Mouse (Mus musculus) thymus, adult 18-20 months (tissue): ENCODE data around the gene Ten1.

ENCODE experiments used
- DNase-seq, 2 experiments: peaks; one replicate each; pipeline ENCODE4 v3.0.0; 2022; ENCODE audit warnings: mixed read lengths in 2 of 2

The Ten1 gene

GRCm38 (mm10) chr11:116198639-116199531, at the start of gene Ten1, which contains the start of gene Acox1:
Gene Ten1, plus strand, starts transcription at chr11:116198855.
Gene Acox1, minus strand, starts transcription at chr11:116199045.
- DNase-seq = peak; percentile 90 to 95

GRCm38 (mm10) chr11:116149341-116149740, 49.3 kb upstream of the Ten1 start:
- DNase-seq = no peak

- DNase-seq = no peak
Observed at GRCm38 (mm10) chr11:116150960-116151359, 47.7 kb upstream of the Ten1 start.

- DNase-seq = no peak
Observed at GRCm38 (mm10) chr11:116161312-116161711, 37.3 kb upstream of the Ten1 start.

- DNase-seq = no peak
Observed at GRCm38 (mm10) chr11:116162146-116162545, 36.5 kb upstream of the Ten1 start.

- DNase-seq = no peak
Observed at GRCm38 (mm10) chr11:116163002-116163401, 35.7 kb upstream of the Ten1 start.

- DNase-seq = no peak
Observed at GRCm38 (mm10) chr11:116167232-116167631, 31.4 kb upstream of the Ten1 start.

GRCm38 (mm10) chr11:116167884-116168439, 30.7 kb upstream of the Ten1 start, which contains the start of gene Fbf1:
Gene Fbf1, minus strand, starts transcription at chr11:116168166.
- DNase-seq = peak; percentile 90 to 91

- no peak for DNase-seq
Observed at GRCm38 (mm10) chr11:116169214-116169613, 29.4 kb upstream of the Ten1 start.

- no peak for DNase-seq
Observed at GRCm38 (mm10) chr11:116170003-116170800, 28.5 kb upstream of the Ten1 start.

- DNase-seq = no peak
Observed at GRCm38 (mm10) chr11:116171959-116172358, 26.7 kb upstream of the Ten1 start.

GRCm38 (mm10) chr11:116174775-116175448, 23.7 kb upstream of the Ten1 start:
- no peak for DNase-seq

GRCm38 (mm10) chr11:116176010-116176409, 22.6 kb upstream of the Ten1 start:
- DNase-seq = no peak

- no peak for DNase-seq
Observed at GRCm38 (mm10) chr11:116178411-116179121, 20.1 kb upstream of the Ten1 start.

GRCm38 (mm10) chr11:116185836-116186235, 12.8 kb upstream of the Ten1 start:
- no peak for DNase-seq

GRCm38 (mm10) chr11:116186360-116186759, 12.3 kb upstream of the Ten1 start:
- DNase-seq = no peak

GRCm38 (mm10) chr11:116187226-116187930, 11.3 kb upstream of the Ten1 start:
- DNase-seq = no peak

- no peak for DNase-seq
Observed at GRCm38 (mm10) chr11:116194619-116195018, 4.0 kb upstream of the Ten1 start.

- no peak for DNase-seq
Observed at GRCm38 (mm10) chr11:116195252-116195651, 3.4 kb upstream of the Ten1 start.

- no peak for DNase-seq
Observed at GRCm38 (mm10) chr11:116196336-116196735, 2.3 kb upstream of the Ten1 start.

GRCm38 (mm10) chr11:116196866-116197583, 1.6 kb upstream of the Ten1 start:
- DNase-seq = no peak
